Mouse (Mus musculus) spleen, adult 2 months (tissue): ENCODE data around the gene E4f1.

Experiments
- CTCF ChIP-seq: fragments of 200-500 bp; IDR thresholded peaks from 2 replicates; pipeline ENCODE4 v1.5.1; 2011; ENCODE audit warnings: mild to moderate bottlenecking, inconsistent platforms; ENCODE audit not compliant: insufficient read depth, insufficient read length, insufficient replicate concordance; ENCODE audit errors: extremely low read depth
- POLR2A ChIP-seq: fragments of 200-500 bp; IDR thresholded peaks from 2 replicates; pipeline ENCODE4 v1.6.1; 2011; ENCODE audit warnings: low read depth, low read length, inconsistent platforms

GRCm38 (mm10) chr17:24451220-24451619 lies 18.9 kb downstream of the E4f1 start:
- TF ChIP-seq CTCF (no peak), POLR2A (no peak)
